Mouse (Mus musculus) small intestine, adult 2 months (tissue): ENCODE measurements around the gene Rptor. TPM values are rescaled to one million over a fixed set of nuclear protein-coding genes. Genes with fewer than 3 reads are reported as not detected.
"Not testable (repeated sequence)": the region's sequence is repeated elsewhere in the genome, so short reads cannot be mapped to it uniquely, and the experiment has no call there.

Experiments used
- H3K27ac ChIP-seq: fragments of 200-500 bp; 2 replicates; pipeline ENCODE4 v1.5.1; 2012; ENCODE audit warnings: low read depth, low read length, control low read depth, inconsistent platforms; ENCODE audit not compliant: insufficient read depth
- H3K27me3 ChIP-seq: fragments of 200-500 bp; 2 replicates; pipeline ENCODE4 v1.6.1; 2012; ENCODE audit warnings: mild to moderate bottlenecking, moderate library complexity, low read length, inconsistent platforms; ENCODE audit not compliant: control insufficient read depth, insufficient read depth
- H3K36me3 ChIP-seq: fragments of 200-500 bp; 2 replicates; pipeline ENCODE4 v1.6.1; 2012; ENCODE audit warnings: mild to moderate bottlenecking, low read length, control low read depth, inconsistent platforms; ENCODE audit not compliant: control insufficient read depth, insufficient read depth
- H3K4me1 ChIP-seq: fragments of 200-500 bp; 2 replicates; pipeline ENCODE4 v1.6.1; 2012; ENCODE audit warnings: low read length, inconsistent platforms, mixed read lengths; ENCODE audit not compliant: control insufficient read depth, insufficient read depth, insufficient read length
- H3K4me3 ChIP-seq: fragments of 200-500 bp; 2 replicates; pipeline ENCODE4 v1.5.1; 2012; ENCODE audit warnings: low read depth, mild to moderate bottlenecking, control low read depth, inconsistent platforms, low read length, moderate library complexity
- CTCF ChIP-seq: fragments of 200-500 bp; IDR thresholded peaks from 2 replicates; pipeline ENCODE4 v1.5.1; 2012; ENCODE audit warnings: low read depth, mild to moderate bottlenecking, control low read depth, inconsistent platforms, low read length, moderate library complexity, mixed read lengths; ENCODE audit not compliant: insufficient replicate concordance, insufficient read length; ENCODE audit errors: extremely low read depth
- POLR2A ChIP-seq: fragments of 200-500 bp; IDR thresholded peaks from 2 replicates; pipeline ENCODE4 v1.6.1; 2012; ENCODE audit warnings: low read depth, mild to moderate bottlenecking, control low read depth, inconsistent platforms, low read length, moderate library complexity
- WGBS: fragments of 180-500 bp; shearing (Covaris S2); methylation state at CpG from one replicate; pipeline ENCODE4 v1.1.7; 2018; 5-methylcytosine and 5-hydroxymethylcytosine counted together
- polyA plus RNA-seq: library from polyadenylated mRNA; depleted of rRNA; stranded (reverse); fragments of >200 nt; gene quantifications from 2 replicates; pipeline ENCODE4 v1.2.3, GENCODE M21; 2012

Gene Rptor
- polyA plus RNA-seq, 1 experiment: 26.8 TPM

GRCm38 (mm10) chr11:119643347-119643746 lies 40.6 kb downstream of the Rptor start:
- no peak overlapping the region for H3K27ac ChIP-seq
- WGBS: 88% methylated on average over 7 of the region's 7 CpGs
- no peaks in the 10 kb centered on the region for H3K36me3 ChIP-seq
- H3K4me1 ChIP-seq: 0 out of 2 replicates have a peak, but pooled peaks cover 1% of the 10 kb centered on the region
- H3K4me3 ChIP-seq: no peak overlapping the region
- H3K27me3 ChIP-seq: no peaks in the 10 kb centered on the region
- no peak for TF ChIP-seq POLR2A
- TF ChIP-seq CTCF: no peak

- 59% methylated on average over 7 of the region's 7 CpGs for WGBS
- Histone ChIP-seq H3K4me3 (no peak overlapping the region), H3K36me3 (no peaks in the 10 kb centered on the region), H3K4me1 (no peaks in the 10 kb centered on the region), H3K27me3 (no peaks in the 10 kb centered on the region), H3K27ac (no peak overlapping the region)
- TF ChIP-seq POLR2A (no peak), CTCF (no peak)
Measured at GRCm38 (mm10) chr11:119644140-119644539, 41.4 kb downstream of the Rptor start.

- TF ChIP-seq CTCF: no peak
- TF ChIP-seq POLR2A: no peak
- WGBS: 90% methylated on average over 14 of the region's 14 CpGs
- no peaks in the 10 kb centered on the region for H3K4me1 ChIP-seq
Measured at GRCm38 (mm10) chr11:119644612-119645379, 42.1 kb downstream of the Rptor start.

GRCm38 (mm10) chr11:119650456-119650855 lies 47.8 kb downstream of the Rptor start:
- Histone ChIP-seq H3K4me3 (no peak overlapping the region), H3K27me3 (no peaks in the 10 kb centered on the region)

More at GRCm38 (mm10) chr11:119644612-119645379, 42.1 kb downstream of the Rptor start:
- Histone ChIP-seq H3K27me3 (no peaks in the 10 kb centered on the region), H3K36me3 (no peaks in the 10 kb centered on the region), H3K4me3 (no peak overlapping the region), H3K27ac (no peak overlapping the region)

GRCm38 (mm10) chr11:119653336-119653735 lies 50.6 kb downstream of the Rptor start:
- H3K4me3 ChIP-seq: no peak overlapping the region
- H3K36me3 ChIP-seq: no peaks in the 10 kb centered on the region
- no peaks in the 10 kb centered on the region for H3K27me3 ChIP-seq
- no peak overlapping the region for H3K27ac ChIP-seq
- TF ChIP-seq POLR2A: no peak
- TF ChIP-seq CTCF: no peak
- H3K4me1 ChIP-seq: peaks cover 4% of the 10 kb centered on the region; the same call in 1 of the 2 replicates
- 85% methylated on average over 9 of the region's 9 CpGs for WGBS

More at GRCm38 (mm10) chr11:119650456-119650855, 47.8 kb downstream of the Rptor start:
- no peaks in the 10 kb centered on the region for H3K36me3 ChIP-seq
- no peak for TF ChIP-seq POLR2A
- TF ChIP-seq CTCF: no peak
- H3K27ac ChIP-seq: no peak overlapping the region
- no peaks in the 10 kb centered on the region for H3K4me1 ChIP-seq

GRCm38 (mm10) chr11:119657534-119657933 lies 54.8 kb downstream of the Rptor start:
- Histone ChIP-seq H3K36me3 (no peaks in the 10 kb centered on the region), H3K27ac (no peak overlapping the region), H3K4me3 (no peak overlapping the region), H3K27me3 (no peaks in the 10 kb centered on the region), H3K4me1 (peaks cover 4% of the 10 kb centered on the region; the same call in 1 of the 2 replicates)
- TF ChIP-seq CTCF (no peak), POLR2A (no peak)
- 30% methylated on average over 6 of the region's 6 CpGs for WGBS

- H3K36me3 ChIP-seq: no peaks in the 10 kb centered on the region
- TF ChIP-seq POLR2A (no peak), CTCF (no peak)
- no peak overlapping the region for H3K4me3 ChIP-seq
- 96% methylated on average over 3 of the region's 3 CpGs for WGBS
- no peak overlapping the region for H3K27ac ChIP-seq
- peaks cover 4% of the 10 kb centered on the region; the same call in 1 of the 2 replicates for H3K4me1 ChIP-seq
- no peaks in the 10 kb centered on the region for H3K27me3 ChIP-seq
Measured at GRCm38 (mm10) chr11:119659296-119659695, 56.6 kb downstream of the Rptor start.

- not testable (repeated sequence) for H3K36me3 ChIP-seq, H3K27ac ChIP-seq, H3K4me3 ChIP-seq, H3K4me1 ChIP-seq, H3K27me3 ChIP-seq
- WGBS: 58% methylated on average over 4 of the region's 4 CpGs
Measured at GRCm38 (mm10) chr11:119661479-119661878, 58.8 kb downstream of the Rptor start.
